Mouse (Mus musculus): ENCODE results near the gene Lhb. TPM values are rescaled to one million over a fixed set of nuclear protein-coding genes. Genes with fewer than 3 reads are reported as not detected.

The Lhb gene
- polyA plus RNA-seq (2012; rRNA removed): 0.16 and 0.27 TPM in 2 replicates

GRCm38 (mm10) chr7:45420615-45420919 lies at the start of gene Lhb:
TSS of gene Lhb (plus strand) at chr7:45420820.

GRCm38 (mm10) chr7:45395578-45396336 lies 24.9 kb upstream of the Lhb start, which contains the start of gene Snrnp70:
TSS of gene Snrnp70 (minus strand) at chr7:45395742.

GRCm38 (mm10) chr7:45405091-45406075 lies 15.2 kb upstream of the Lhb start, which contains the start of gene Kcna7:
TSS of gene Kcna7 (plus strand) at chr7:45405653.

GRCm38 (mm10) chr7:45413113-45413863 lies 7.3 kb upstream of the Lhb start, which contains the start of gene Ntf5:
TSS of gene Ntf5 (plus strand) at chr7:45413695.

GRCm38 (mm10) chr7:45434203-45435015 lies 13.8 kb downstream of the Lhb start, which contains the start of gene Gys1:
TSS of gene Gys1 (plus strand) at chr7:45434844.

GRCm38 (mm10) chr7:45437521-45438276 lies 17.1 kb downstream of the Lhb start, which contains the start of gene Ruvbl2:
TSS of gene Ruvbl2 (minus strand) at chr7:45438096.

GRCm38 (mm10) chr7:45459564-45460140 lies 39.0 kb downstream of the Lhb start, which contains the start of gene Ftl1:
TSS of gene Ftl1 (minus strand) at chr7:45459884.

GRCm38 (mm10) chr7:45466283-45467089 lies 45.9 kb downstream of the Lhb start, which contains the start of gene Bax:
TSS of gene Bax (minus strand) at chr7:45466898.

Other genes starting within 250 kb of the Lhb start
- 0.05 TPM in 1 of 2 replicates, not detected in the other for gene Gfy, start 241.3 kb upstream of the Lhb start, polyA plus RNA-seq (2012; rRNA removed)
- not detected in 2 replicates for gene Pth2, start 239.8 kb upstream of the Lhb start, polyA plus RNA-seq (2012; rRNA removed)
- gene Ccdc155, start 215.9 kb upstream of the Lhb start, polyA plus RNA-seq (2012; rRNA removed): 0.10 TPM in 1 of 2 replicates, not detected in the other
- gene Dkkl1, start 208.7 kb upstream of the Lhb start, polyA plus RNA-seq (2012; rRNA removed): 12.6 and 13.9 TPM in 2 replicates
- gene Tead2, start 205.1 kb upstream of the Lhb start, polyA plus RNA-seq (2012; rRNA removed): 10.2 and 10.8 TPM in 2 replicates
- gene Cd37, start 181.7 kb upstream of the Lhb start, polyA plus RNA-seq (2012; rRNA removed): 6.6 and 13.4 TPM in 2 replicates
- 0.04 TPM in 1 of 2 replicates, not detected in the other for gene Slc6a16, start 179.7 kb upstream of the Lhb start, polyA plus RNA-seq (2012; rRNA removed)
- not detected in 2 replicates for gene Slc6a21, start 143.3 kb upstream of the Lhb start, polyA plus RNA-seq (2012; rRNA removed)
- 50.9 and 54.1 TPM in 2 replicates for gene Trpm4, start 87.0 kb upstream of the Lhb start, polyA plus RNA-seq (2012; rRNA removed)
- 0.43 and 1.2 TPM in 2 replicates for gene Hrc, start 85.5 kb upstream of the Lhb start, polyA plus RNA-seq (2012; rRNA removed)
- gene Ppfia3, start 53.8 kb upstream of the Lhb start, polyA plus RNA-seq (2012; rRNA removed): 14.7 and 20.9 TPM in 2 replicates
- 3.8 and 4.1 TPM in 2 replicates for gene Lin7b, start 50.2 kb upstream of the Lhb start, polyA plus RNA-seq (2012; rRNA removed)
- 79.4 and 100 TPM in 2 replicates for gene Snrnp70, start 25.1 kb upstream of the Lhb start, polyA plus RNA-seq (2012; rRNA removed)
- 1.2 and 1.9 TPM in 2 replicates for gene Kcna7, start 15.2 kb upstream of the Lhb start, polyA plus RNA-seq (2012; rRNA removed)
- gene Ntf5, start 7.1 kb upstream of the Lhb start, polyA plus RNA-seq (2012; rRNA removed): 0.84 and 0.85 TPM in 2 replicates
- gene Gys1, start 14.0 kb downstream of the Lhb start, polyA plus RNA-seq (2012; rRNA removed): 22.4 and 23.8 TPM in 2 replicates
- 27.7 and 27.9 TPM in 2 replicates for gene Ruvbl2, start 17.3 kb downstream of the Lhb start, polyA plus RNA-seq (2012; rRNA removed)
- gene Ftl1, start 39.1 kb downstream of the Lhb start, polyA plus RNA-seq (2012; rRNA removed): 4,280 and 5,118 TPM in 2 replicates
- 72.5 and 92.5 TPM in 2 replicates for gene Bax, start 46.1 kb downstream of the Lhb start, polyA plus RNA-seq (2012; rRNA removed)
- gene Tulp2, start 61.1 kb downstream of the Lhb start, polyA plus RNA-seq (2012; rRNA removed): 0.09 TPM in 1 of 2 replicates, not detected in the other
- gene Gm45808, start 66.0 kb downstream of the Lhb start, polyA plus RNA-seq (2012; rRNA removed): not detected in 2 replicates
- 0.18 and 0.20 TPM in 2 replicates for gene Dhdh, start 68.0 kb downstream of the Lhb start, polyA plus RNA-seq (2012; rRNA removed)
- gene Nucb1, start 89.6 kb downstream of the Lhb start, polyA plus RNA-seq (2012; rRNA removed): 280 and 281 TPM in 2 replicates
- 19.7 and 42.6 TPM in 2 replicates for gene Ppp1r15a, start 105.4 kb downstream of the Lhb start, polyA plus RNA-seq (2012; rRNA removed)
- gene Plekha4, start 105.5 kb downstream of the Lhb start, polyA plus RNA-seq (2012; rRNA removed): 5.0 and 10.4 TPM in 2 replicates
- gene Hsd17b14, start 134.1 kb downstream of the Lhb start, polyA plus RNA-seq (2012; rRNA removed): 7.6 and 14.6 TPM in 2 replicates
- 101 and 114 TPM in 2 replicates for gene Bcat2, start 149.3 kb downstream of the Lhb start, polyA plus RNA-seq (2012; rRNA removed)
- 0.09 TPM in 1 of 2 replicates, not detected in the other for gene Fgf21, start 194.7 kb downstream of the Lhb start, polyA plus RNA-seq (2012; rRNA removed)
- gene Fut1, start 196.5 kb downstream of the Lhb start, polyA plus RNA-seq (2012; rRNA removed): 0.60 and 1.6 TPM in 2 replicates
- gene Izumo1, start 201.0 kb downstream of the Lhb start, polyA plus RNA-seq (2012; rRNA removed): 0.11 and 0.29 TPM in 2 replicates
- 8.6 and 10.0 TPM in 2 replicates for gene Rasip1, start 206.7 kb downstream of the Lhb start, polyA plus RNA-seq (2012; rRNA removed)
- gene Mamstr, start 219.2 kb downstream of the Lhb start, polyA plus RNA-seq (2012; rRNA removed): 2.1 and 3.5 TPM in 2 replicates
- 40.4 and 57.4 TPM in 2 replicates for gene Fut2, start 245.6 kb downstream of the Lhb start, polyA plus RNA-seq (2012; rRNA removed)